Mouse (Mus musculus): ENCODE data around the gene Fam98c. TPM values are rescaled to one million over a fixed set of nuclear protein-coding genes. Genes with fewer than 3 reads are reported as not detected.

Fam98c gene
- total RNA-seq (2023) = 10 to 100 TPM; 27.9 to 33.3 TPM

DNA sequence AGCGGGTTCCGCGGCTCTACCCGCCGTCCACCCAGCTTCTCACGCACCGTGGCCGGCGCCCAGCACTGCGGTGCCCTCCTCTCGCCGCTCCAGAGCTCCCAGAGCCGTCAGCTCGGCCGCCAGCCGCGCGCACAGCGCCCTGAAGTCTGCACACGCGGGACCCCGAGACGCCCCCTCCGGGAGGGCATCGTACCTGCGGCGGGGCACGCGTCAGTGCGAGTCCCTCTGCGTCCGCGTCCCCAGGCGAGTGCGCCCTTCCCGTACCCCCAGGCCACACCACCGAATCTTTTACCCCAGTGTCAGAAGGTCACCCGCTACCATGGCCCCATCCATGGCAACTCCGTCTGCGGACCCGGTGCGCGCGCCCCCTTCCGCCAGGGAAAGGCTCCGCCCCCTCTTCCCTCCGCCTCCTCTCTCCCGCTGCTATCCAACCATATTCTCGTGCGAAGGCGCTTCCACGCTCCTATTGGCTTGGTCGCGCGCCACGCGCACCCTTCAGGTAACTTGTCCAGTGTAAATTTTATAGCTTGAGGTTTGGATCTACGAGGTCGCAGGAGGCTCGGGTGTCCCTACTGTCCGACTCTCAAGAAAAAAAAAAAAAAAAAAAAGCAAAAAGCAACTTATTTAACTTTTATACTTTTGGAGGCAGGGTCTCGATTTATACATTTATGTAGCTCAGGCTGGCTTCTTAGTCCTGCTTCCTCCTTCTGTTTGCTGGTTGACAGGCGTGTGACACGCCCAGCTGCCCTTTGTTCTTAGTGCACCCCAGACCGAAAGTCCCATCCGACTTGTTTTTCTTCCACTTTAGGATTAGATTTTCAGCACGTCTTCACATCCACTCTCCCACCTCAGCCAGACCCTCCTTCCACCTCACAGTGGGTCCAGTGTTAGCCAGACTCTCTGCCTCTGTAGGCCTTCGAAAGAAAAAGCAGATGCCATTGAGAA lies at the start of gene Fam98c:
Gene Fam98c (minus strand): TSS at position 397 of the 945 bp plus-strand sequence.

GRCm38 (mm10) chr7:29180077-29180853 lies 24.2 kb upstream of the Fam98c start, which contains the start of gene Psmd8:
Gene Psmd8, minus strand, starts transcription at chr7:29180701.

DNA sequence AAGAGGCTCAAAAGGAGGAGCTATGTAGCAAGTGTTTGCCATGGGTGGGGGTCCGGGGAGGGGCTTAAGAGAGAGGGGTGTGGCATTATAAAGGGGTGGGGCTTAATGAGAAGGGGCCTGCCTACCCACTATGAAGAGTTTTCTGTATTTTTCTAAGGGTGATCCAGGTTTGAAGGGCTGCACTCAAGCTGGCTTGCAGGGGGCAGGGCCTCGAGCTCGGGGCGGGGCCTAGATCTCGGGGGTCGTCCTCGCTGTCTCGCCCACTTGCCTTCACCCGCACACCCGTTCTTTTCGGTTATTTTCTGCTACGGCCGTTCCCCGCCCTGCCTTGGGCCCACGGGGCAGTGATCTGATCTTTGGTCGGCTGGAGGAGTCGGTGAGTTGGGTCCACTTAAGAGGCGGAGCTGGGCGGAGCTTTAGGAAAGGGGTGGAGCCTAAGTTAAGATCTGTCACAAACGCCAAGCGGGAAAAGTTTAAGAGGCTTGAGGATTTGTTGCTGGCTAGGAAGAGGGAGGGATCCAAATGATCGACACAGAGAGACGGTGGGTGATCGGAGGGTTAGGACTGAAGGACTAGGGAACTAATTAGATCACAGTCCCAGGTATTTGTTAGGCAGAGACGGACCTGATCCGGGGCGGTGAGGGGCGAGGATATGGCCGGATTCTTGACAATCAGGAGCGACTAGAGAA lies 14.2 kb upstream of the Fam98c start, which contains the start of the genes Ggn and Spred3:
Gene Ggn (plus strand): TSS at position 145 of the 689 bp plus-strand sequence.
Gene Spred3 (minus strand): TSS at position 346 of the 689 bp plus-strand sequence.

DNA sequence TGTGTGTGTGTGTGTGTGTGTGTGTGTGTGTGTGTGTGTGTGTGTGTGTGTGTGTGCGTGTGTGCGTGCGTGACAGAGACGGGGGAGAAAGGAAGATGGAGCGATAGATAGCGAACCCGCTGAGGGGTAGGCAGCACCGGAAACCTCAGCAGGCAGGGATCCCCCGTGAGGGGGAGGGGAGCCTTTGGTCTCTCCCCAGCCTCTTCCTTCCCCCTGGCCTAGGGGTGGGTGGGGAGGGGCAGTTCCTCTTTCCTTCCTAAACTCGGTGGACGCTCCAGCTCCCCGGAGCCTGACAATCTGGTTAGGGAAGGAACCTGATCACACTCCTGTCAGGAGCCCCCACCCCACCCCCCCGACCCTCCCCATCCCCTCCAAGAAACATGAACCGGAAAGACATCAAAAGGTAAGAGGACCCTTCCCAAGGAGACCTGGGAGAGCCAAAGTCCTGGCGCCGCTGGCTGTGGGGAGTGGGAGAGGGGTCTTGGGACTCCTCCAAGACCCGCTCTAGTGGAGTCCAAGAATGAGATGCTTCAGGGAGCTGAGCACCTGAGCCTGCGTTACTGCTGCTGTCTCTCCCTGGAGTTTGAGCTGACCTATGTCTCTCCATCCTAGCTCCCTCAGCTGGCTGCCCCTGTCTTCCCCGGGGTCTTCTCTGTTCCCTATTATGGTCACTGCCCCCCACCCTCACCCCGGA lies 21.2 kb downstream of the Fam98c start, which contains the start of gene Rasgrp4:
Gene Rasgrp4 (plus strand): TSS at position 159 of the 694 bp plus-strand sequence.

GRCm38 (mm10) chr7:29124970-29125369 lies 31.1 kb downstream of the Fam98c start, which contains the start of gene Ryr1:
Gene Ryr1, minus strand, starts transcription at chr7:29125179.

Other genes with a start within 250 kb of the Fam98c start
- 100 to 1,000 TPM; 108 to 109 TPM for gene Actn4, start 193.9 kb downstream of the Fam98c start, total RNA-seq (2023)
- 100 to 1,000 TPM; 267 to 290 TPM for gene Eif3k, start 174.4 kb downstream of the Fam98c start, total RNA-seq (2023)
- gene Map4k1, start 174.2 kb downstream of the Fam98c start, total RNA-seq (2023) = 100 to 1,000 TPM; 344 to 379 TPM
- gene Ryr1, start 31.1 kb downstream of the Fam98c start, total RNA-seq (2023) = under 1 TPM; 0.32 to 0.39 TPM
- 1 to 10 TPM; 4.1 to 4.4 TPM for gene Rasgrp4, start 21.4 kb downstream of the Fam98c start, total RNA-seq (2023)
- gene Ggn, start 14.0 kb upstream of the Fam98c start, total RNA-seq (2023) = not detected
- 1 to 10 TPM; 1.5 to 1.7 TPM for gene Spred3, start 14.2 kb upstream of the Fam98c start, total RNA-seq (2023)
- gene Psmd8, start 24.5 kb upstream of the Fam98c start, total RNA-seq (2023) = 100 to 1,000 TPM; 197 to 231 TPM
- gene Catsperg1, start 57.8 kb upstream of the Fam98c start, total RNA-seq (2023) = 1 to 10 TPM; 2.4 to 2.8 TPM
- gene Kcnk6, start 76.3 kb upstream of the Fam98c start, total RNA-seq (2023) = 1 to 10 TPM; 1.4 to 1.9 TPM
- gene Yif1b, start 82.1 kb upstream of the Fam98c start, total RNA-seq (2023) = 10 to 100 TPM; 22.3 to 24.6 TPM
- 1 to 10 TPM; 3.2 to 3.5 TPM for gene 2200002D01Rik, start 92.2 kb upstream of the Fam98c start, total RNA-seq (2023)
- 10 to 100 TPM; 38.6 to 45.2 TPM for gene Spint2, start 125.7 kb upstream of the Fam98c start, total RNA-seq (2023)
- gene Ppp1r14a, start 133.1 kb upstream of the Fam98c start, total RNA-seq (2023) = not detected
- 1 to 10 TPM in 1 of 2 experiments, not detected in 1; 1.0 TPM for gene Dpf1, start 147.7 kb upstream of the Fam98c start, total RNA-seq (2023)